Mouse (Mus musculus) kidney, embryonic 14.5 days (tissue): ENCODE measurements at regions not wholly inside any gene's neighbourhood (a gene's known extent, or its start where the extent isn't known, plus 50 kb on each side); places are given as distances from the start of the nearest gene placed in this dataset.

ENCODE experiments used
- ATAC-seq: fragments of 200-750 bp; cut with Nextera tagmentation; 2 replicates; pipeline ENCODE4 v1.8.0; 2017; ENCODE audit warnings: moderate number of reproducible peaks, mild to moderate bottlenecking, moderate TSS enrichment, moderate library complexity; ENCODE audit not compliant: low FRiP score, low TSS enrichment
- H3K27ac ChIP-seq: fragments of 300-500 bp; sonication (generic); 2 replicates; pipeline ENCODE4 v1.5.1; 2014; ENCODE audit warnings: low read depth, mild to moderate bottlenecking, low read length, moderate library complexity, mixed read lengths
- H3K27me3 ChIP-seq: fragments of 300-500 bp; sonication (generic); 2 replicates; pipeline ENCODE4 v1.6.1; 2014; ENCODE audit warnings: mild to moderate bottlenecking, low read length; ENCODE audit not compliant: control insufficient read depth, insufficient read depth
- H3K36me3 ChIP-seq: fragments of 300-500 bp; sonication (generic); 2 replicates; pipeline ENCODE4 v1.6.1; 2014; ENCODE audit warnings: low read length, mixed read lengths; ENCODE audit not compliant: control insufficient read depth, insufficient read depth
- H3K4me1 ChIP-seq: fragments of 300-500 bp; sonication (generic); 2 replicates; pipeline ENCODE4 v1.6.1; 2014; ENCODE audit warnings: low read length, mixed read lengths; ENCODE audit not compliant: control insufficient read depth, insufficient read depth
- H3K4me2 ChIP-seq: fragments of 300-500 bp; sonication (generic); replicated peaks from 2 replicates; pipeline ENCODE4 v1.6.1; 2014; ENCODE audit warnings: low read depth, mild to moderate bottlenecking, low read length
- H3K4me3 ChIP-seq: fragments of 300-500 bp; sonication (generic); 2 replicates; pipeline ENCODE4 v1.5.1; 2014; ENCODE audit warnings: mild to moderate bottlenecking, low read length
- H3K9ac ChIP-seq: fragments of 300-500 bp; sonication (generic); 2 replicates; pipeline ENCODE4 v1.6.1; 2014; ENCODE audit warnings: low read depth, mild to moderate bottlenecking, low read length, moderate library complexity
- H3K9me3 ChIP-seq: fragments of 300-500 bp; sonication (generic); 2 replicates; pipeline ENCODE4 v1.6.1; 2016; ENCODE audit warnings: low read length; ENCODE audit not compliant: control insufficient read depth
- WGBS: fragments of 180-500 bp; shearing (Covaris S2); extraction: QIAGEN DNeasy Blood & Tissue Kit; methylation state at CpG from one replicate; pipeline ENCODE4 v1.1.7; 2014; 5-methylcytosine and 5-hydroxymethylcytosine counted together

- 94% methylated on average over 5 of the region's 5 CpGs for WGBS
- Histone ChIP-seq H3K36me3 (no peaks in the 10 kb centered on the region), H3K4me2 (no peak overlapping the region), H3K4me1 (no peaks in the 10 kb centered on the region), H3K27ac (no peak overlapping the region), H3K9me3 (no peaks in the 10 kb centered on the region), H3K27me3 (no peaks in the 10 kb centered on the region), H3K4me3 (no peak overlapping the region), H3K9ac (no peak overlapping the region)
- ATAC-seq, result no peak
Observed at GRCm38 (mm10) chr14:105622166-105622565, 274.5 kb downstream of the Spry2 start.

GRCm38 (mm10) chr14:105621124-105621523 lies 275.5 kb downstream of the Spry2 start:
- Histone ChIP-seq H3K9ac (no peak overlapping the region), H3K27me3 (no peaks in the 10 kb centered on the region), H3K4me2 (no peak overlapping the region), H3K4me1 (no peaks in the 10 kb centered on the region), H3K36me3 (no peaks in the 10 kb centered on the region), H3K27ac (no peak overlapping the region), H3K4me3 (no peak overlapping the region), H3K9me3 (no peaks in the 10 kb centered on the region)
- WGBS, result 88% methylated on average over 6 of the region's 6 CpGs
- ATAC-seq, result no peak

GRCm38 (mm10) chr14:105619449-105619848 lies 277.2 kb downstream of the Spry2 start:
- 66% methylated on average over 8 of the region's 8 CpGs for WGBS
- no peaks in the 10 kb centered on the region for H3K9me3 ChIP-seq
- H3K4me3 ChIP-seq, result no peak overlapping the region
- H3K36me3 ChIP-seq, result no peaks in the 10 kb centered on the region
- H3K4me1 ChIP-seq, result no peaks in the 10 kb centered on the region
- no peak overlapping the region for H3K27ac ChIP-seq
- no peak overlapping the region for H3K9ac ChIP-seq
- ATAC-seq, result no peak
- H3K27me3 ChIP-seq, result no peaks in the 10 kb centered on the region
- H3K4me2 ChIP-seq, result no peak overlapping the region

GRCm38 (mm10) chr14:105615766-105616165 lies 280.9 kb downstream of the Spry2 start:
- H3K27me3 ChIP-seq, result no peaks in the 10 kb centered on the region
- no peaks in the 10 kb centered on the region for H3K36me3 ChIP-seq
- WGBS, result 73% methylated on average over 3 of the region's 3 CpGs
- H3K4me2 ChIP-seq, result no peak overlapping the region
- H3K9ac ChIP-seq, result no peak overlapping the region
- H3K27ac ChIP-seq, result no peak overlapping the region
- no peak for ATAC-seq
- H3K4me3 ChIP-seq, result no peak overlapping the region
- H3K9me3 ChIP-seq, result no peaks in the 10 kb centered on the region
- H3K4me1 ChIP-seq, result no peaks in the 10 kb centered on the region

GRCm38 (mm10) chr14:105612794-105613193 lies 283.8 kb downstream of the Spry2 start:
- Histone ChIP-seq H3K36me3 (no peaks in the 10 kb centered on the region), H3K4me1 (no peaks in the 10 kb centered on the region), H3K9ac (no peak overlapping the region), H3K27ac (no peak overlapping the region), H3K9me3 (no peaks in the 10 kb centered on the region), H3K4me3 (no peak overlapping the region), H3K4me2 (no peak overlapping the region), H3K27me3 (no peaks in the 10 kb centered on the region)
- no peak for ATAC-seq
- 89% methylated on average over 3 of the region's 3 CpGs for WGBS

- 83% methylated on average over 4 of the region's 4 CpGs for WGBS
- ATAC-seq, result no peak
Observed at GRCm38 (mm10) chr14:105608804-105609203, 287.8 kb downstream of the Spry2 start.

GRCm38 (mm10) chr14:105606551-105606950 lies 290.1 kb downstream of the Spry2 start:
- Histone ChIP-seq H3K4me2 (no peak overlapping the region), H3K4me3 (no peak overlapping the region), H3K36me3 (no peaks in the 10 kb centered on the region), H3K9ac (no peak overlapping the region), H3K27ac (no peak overlapping the region), H3K4me1 (no peaks in the 10 kb centered on the region), H3K27me3 (no peaks in the 10 kb centered on the region), H3K9me3 (no peaks in the 10 kb centered on the region)
- WGBS, result 88% methylated on average over 3 of the region's 3 CpGs
- ATAC-seq, result no peak

More at GRCm38 (mm10) chr14:105608804-105609203, 287.8 kb downstream of the Spry2 start:
- no peak overlapping the region for H3K9ac ChIP-seq
- no peak overlapping the region for H3K4me3 ChIP-seq
- H3K4me2 ChIP-seq, result no peak overlapping the region
- no peaks in the 10 kb centered on the region for H3K36me3 ChIP-seq
- H3K27me3 ChIP-seq, result no peaks in the 10 kb centered on the region
- H3K27ac ChIP-seq, result no peak overlapping the region
- H3K9me3 ChIP-seq, result no peaks in the 10 kb centered on the region
- H3K4me1 ChIP-seq, result no peaks in the 10 kb centered on the region

- Histone ChIP-seq H3K4me2 (no peak overlapping the region), H3K36me3 (no peaks in the 10 kb centered on the region), H3K9ac (no peak overlapping the region), H3K9me3 (no peaks in the 10 kb centered on the region), H3K27ac (no peak overlapping the region), H3K27me3 (no peaks in the 10 kb centered on the region), H3K4me1 (no peaks in the 10 kb centered on the region), H3K4me3 (no peak overlapping the region)
- 87% methylated on average over 6 of the region's 6 CpGs for WGBS
- ATAC-seq, result no peak
Observed at GRCm38 (mm10) chr14:105604451-105604850, 292.2 kb downstream of the Spry2 start.

GRCm38 (mm10) chr14:105603047-105603461 lies 293.6 kb downstream of the Spry2 start:
- no peak overlapping the region for H3K4me3 ChIP-seq
- no peak for ATAC-seq
- H3K4me2 ChIP-seq, result no peak overlapping the region
- H3K27me3 ChIP-seq, result no peaks in the 10 kb centered on the region
- no peaks in the 10 kb centered on the region for H3K4me1 ChIP-seq
- no peaks in the 10 kb centered on the region for H3K9me3 ChIP-seq
- no peak overlapping the region for H3K27ac ChIP-seq
- no peaks in the 10 kb centered on the region for H3K36me3 ChIP-seq
- WGBS, result 62% methylated on average over 6 of the region's 6 CpGs
- no peak overlapping the region for H3K9ac ChIP-seq
